Mouse (Mus musculus) heart, adult 8-10 months (tissue): ENCODE data around the gene 1700012B07Rik. TPM values are rescaled to one million over a fixed set of nuclear protein-coding genes. Genes with fewer than 3 reads are reported as not detected.

ENCODE experiments used
- DNase-seq: peaks from one replicate; pipeline ENCODE4 v3.0.0; 2022; ENCODE audit warnings: low spot score
- total RNA-seq, 4 experiments: library from RNA; stranded (reverse); gene quantifications; 2 replicates each; pipeline ENCODE4 v1.2.4; 2022

1700012B07Rik gene
- total RNA-seq, 4 experiments from 2014 or later, result not detected

DNA sequence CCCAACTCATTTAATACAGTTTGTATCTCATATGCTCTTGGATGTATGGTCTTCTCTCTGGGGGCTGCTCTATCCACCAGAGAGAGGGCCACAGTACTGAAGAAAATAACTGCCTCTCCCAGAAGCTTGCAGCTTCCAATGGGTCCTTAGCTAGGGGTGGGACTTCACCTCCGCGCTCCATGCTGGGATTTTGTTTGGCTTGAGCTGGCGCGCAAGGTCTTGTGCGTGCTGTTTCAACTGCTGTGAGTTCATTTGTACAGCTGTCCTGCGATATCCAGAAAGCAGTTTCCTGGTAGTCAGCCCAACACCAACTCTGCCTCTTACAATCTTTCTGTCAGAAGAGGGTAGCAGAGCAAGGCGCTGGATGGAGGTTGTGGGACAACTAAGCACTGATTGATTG is 18.5 kb upstream of the 1700012B07Rik start:
- DNase-seq, result no peak

DNA sequence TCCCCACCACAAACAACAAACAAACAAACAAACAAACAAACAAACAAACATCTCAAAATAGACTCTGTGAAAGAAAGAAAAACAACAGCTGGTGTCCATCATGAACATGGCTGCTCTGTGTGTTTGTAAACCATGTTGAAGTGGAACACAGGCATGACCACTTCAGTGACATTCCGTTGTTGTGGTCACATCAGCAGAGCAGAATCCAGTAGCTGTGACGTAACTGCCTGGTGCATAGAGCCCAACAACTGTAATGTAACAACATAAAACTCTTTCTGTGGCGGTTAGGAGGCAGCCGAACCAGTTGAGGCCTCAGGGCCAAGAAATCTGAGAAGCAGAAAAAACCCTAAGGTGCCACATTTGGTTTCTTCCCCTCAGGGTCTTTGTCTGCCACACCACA is 17.8 kb upstream of the 1700012B07Rik start:
- no peak for DNase-seq

DNA sequence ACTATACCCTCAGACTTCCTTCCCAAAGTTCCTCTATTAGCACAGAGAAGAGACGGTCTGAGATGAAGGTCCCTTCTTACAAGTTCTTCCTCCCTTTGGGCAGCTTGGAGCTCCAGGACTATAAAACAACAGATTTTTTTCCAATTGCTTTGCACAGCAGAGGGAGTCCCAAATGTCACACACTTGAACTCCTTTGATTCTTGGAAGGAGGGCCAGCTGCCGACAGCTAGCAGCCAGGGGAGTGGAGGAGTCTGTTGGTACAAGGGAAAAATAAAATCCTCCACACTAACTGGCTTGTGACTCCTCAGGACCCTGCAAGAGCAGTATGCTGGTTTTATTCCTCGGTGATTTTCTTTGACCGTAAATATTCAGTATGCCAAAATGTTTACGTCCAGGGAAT is 16.6 kb upstream of the 1700012B07Rik start:
- DNase-seq, result no peak

DNA sequence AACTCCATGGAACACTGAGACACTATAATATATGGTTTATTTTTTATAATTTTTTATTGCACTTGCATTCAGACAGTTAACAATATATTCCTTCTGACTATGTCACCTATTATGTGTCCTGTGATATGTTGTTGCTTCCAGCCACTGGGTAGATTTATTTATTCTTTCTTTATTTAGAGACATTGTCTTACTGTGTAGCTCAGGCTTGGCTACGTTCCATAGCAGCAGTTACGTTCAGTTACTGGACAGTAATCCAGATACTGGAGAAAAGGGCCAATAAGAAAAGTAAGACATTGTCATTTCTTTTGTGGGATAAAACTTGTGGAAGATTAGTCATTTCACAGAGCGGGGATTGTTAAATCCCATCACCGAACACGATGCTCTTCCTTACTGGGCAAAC is 2.5 kb upstream of the 1700012B07Rik start:
- DNase-seq, result no peak

DNA sequence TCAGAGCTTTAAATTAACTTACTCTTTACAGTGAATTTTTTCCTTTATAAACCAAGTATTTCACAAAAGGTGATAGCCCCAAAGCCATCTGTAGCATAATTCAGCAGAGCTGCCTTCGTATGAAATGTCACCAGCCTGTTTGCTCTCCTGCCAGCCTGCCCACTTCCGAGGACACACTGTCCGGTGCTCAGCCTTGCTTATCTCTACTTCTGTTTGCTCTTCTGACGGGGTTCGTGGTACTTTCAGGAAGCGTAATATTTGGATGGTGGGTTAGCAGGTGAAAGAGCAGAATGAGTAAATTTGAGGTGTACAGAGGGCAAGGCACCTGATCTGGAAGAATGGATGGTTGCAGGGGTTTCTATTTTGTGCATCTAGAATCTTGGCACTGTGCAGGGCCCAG is 5.6 kb downstream of the 1700012B07Rik start:
- no peak for DNase-seq

DNA sequence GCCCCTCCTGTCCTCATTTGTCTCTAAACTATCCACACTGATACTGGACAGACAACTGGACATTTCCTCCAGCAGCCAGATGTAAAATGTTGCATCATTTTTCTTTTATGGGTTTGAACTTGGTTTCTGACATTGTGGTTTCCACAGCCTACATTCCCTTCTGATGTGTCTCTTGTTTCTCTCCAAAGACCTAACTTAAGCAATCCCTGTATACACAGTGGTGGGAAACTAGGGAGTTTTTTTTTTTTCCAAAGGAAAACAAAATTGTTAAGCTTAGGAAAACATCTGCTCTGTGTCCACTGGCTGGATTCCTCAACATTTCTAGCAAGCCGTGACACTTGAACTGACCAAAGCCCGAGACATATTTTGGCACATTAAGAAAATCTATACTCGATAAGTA is 10.4 kb downstream of the 1700012B07Rik start:
- DNase-seq, result peak; percentile 27

DNA sequence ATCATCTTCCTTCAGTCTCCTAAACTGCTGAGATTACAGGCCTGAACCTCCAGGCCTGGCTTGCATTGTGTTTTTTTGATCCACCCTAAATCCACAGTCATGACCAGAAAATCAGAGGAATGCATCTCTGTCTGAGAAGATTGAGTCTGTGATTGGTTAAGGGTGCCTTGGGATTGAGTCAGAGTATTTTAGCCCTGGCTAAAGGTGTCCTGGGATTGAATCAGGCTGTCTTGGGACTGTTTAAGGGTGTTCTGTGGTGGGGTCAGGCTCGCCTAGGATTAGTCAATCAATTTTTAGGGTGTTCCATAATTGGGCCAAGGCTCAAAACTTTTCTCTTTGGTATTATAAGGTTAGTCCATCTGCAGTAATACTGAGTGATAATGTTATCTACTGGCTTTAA is 10.9 kb downstream of the 1700012B07Rik start:
- peak; percentile 6 for DNase-seq

DNA sequence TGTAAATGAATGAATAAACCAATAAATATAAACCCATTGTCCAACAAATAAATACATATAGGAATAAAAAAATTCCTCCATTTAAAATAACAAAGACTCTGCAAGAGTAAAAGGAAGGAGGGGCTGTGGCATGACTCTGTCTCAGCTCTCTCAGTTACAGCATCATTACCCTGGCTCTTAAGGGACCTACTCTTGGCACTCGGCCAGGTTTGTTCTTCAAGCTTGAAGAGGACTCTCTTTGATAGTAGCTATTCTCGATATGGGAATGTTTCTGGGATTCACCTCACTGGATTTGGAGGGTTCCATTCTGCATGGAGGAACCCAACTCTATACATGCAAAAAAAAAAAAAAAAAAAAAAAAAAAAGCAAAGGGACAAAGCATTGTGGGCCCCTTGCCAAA is 16.1 kb downstream of the 1700012B07Rik start:
- no peak for DNase-seq

DNA sequence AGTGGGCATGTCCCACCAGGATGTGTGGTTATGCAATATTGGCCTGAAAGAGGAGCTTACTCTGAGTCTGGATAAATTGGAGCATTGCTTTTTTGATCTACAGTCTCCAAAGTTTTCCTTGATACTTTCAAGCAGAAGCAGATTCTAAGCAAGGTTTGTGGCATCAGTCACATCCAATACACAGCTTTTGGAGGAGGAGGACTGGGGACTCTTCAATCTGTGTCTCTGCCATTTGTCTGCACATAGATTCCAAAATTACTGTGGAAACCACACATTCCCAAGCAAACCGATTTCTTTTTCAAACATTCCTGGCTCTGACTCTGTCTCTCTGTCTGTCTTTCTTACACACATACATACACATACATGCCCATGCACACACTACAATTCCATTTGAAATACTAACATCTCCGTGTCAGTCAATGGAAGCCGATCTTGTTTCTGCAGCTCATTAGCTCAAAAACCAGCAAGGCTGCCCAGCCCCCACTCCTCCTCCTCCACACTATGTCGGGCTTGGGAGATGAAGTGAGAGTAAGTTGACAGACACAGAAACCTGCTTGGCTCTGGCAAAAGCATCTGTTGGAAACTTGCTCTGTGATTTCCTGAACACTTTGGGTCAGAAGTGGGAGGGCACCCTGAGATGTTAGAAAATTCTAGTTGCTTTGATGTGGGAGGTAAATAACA is 18.5 kb downstream of the 1700012B07Rik start:
- no peak for DNase-seq

DNA sequence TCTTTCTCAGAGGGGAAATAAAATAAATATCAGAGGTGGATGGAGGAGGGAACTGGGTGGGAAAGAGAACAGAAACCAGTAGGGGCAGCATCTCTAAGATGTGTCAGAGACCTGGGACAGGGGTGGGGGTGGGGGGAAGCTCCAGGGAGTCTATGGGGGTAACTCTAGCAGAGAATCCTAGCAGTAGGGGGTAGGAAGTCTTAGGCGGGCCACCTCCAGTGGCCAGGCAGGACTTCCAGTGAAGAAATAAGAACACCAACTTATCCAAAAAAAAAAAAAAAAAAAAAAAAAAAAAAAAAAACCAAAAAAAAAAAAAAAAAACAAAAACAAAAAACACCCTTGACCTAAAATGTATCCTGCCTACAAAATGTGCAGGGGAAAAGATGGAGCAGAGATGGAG is 26.3 kb downstream of the 1700012B07Rik start:
- DNase-seq, result no peak

DNA sequence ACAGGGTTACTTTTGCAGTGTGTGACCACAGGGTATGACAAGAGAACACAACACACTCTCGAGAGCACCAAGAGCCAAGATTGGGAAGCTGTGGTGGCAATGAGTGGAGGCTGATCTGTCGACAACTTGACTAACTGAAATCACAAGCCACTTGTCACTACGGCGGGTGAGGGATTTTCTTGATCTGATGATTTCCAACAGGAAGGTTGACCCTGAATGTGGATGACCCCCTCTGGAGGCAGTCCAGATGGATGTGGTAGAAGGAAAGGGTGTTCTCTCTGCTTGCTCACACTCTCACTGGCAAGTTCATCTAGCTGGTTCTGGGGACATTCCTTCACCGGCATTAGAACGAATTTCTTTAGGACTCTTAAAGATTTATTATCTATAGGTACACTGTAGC is 30.3 kb downstream of the 1700012B07Rik start:
- DNase-seq, result no peak

DNA sequence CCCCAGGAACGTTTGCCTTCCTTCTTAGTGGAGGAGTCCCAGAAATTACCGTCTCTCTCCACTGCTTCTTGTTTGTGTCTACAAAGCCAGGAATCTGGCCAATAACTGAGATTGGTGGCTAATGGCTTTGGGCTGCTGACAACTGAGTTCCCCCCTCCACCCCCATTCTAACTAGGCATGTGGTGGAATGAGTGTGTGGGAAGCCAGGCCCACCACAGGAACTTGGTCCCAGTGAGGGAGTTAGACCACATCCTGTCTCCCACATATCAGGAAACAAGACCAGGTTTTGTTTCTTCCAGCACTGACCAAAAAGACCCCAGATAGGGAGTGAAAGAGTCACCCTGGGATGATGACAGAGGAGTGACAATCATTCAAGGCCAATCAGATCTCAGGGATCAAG is 32.3 kb downstream of the 1700012B07Rik start:
- no peak for DNase-seq

DNA sequence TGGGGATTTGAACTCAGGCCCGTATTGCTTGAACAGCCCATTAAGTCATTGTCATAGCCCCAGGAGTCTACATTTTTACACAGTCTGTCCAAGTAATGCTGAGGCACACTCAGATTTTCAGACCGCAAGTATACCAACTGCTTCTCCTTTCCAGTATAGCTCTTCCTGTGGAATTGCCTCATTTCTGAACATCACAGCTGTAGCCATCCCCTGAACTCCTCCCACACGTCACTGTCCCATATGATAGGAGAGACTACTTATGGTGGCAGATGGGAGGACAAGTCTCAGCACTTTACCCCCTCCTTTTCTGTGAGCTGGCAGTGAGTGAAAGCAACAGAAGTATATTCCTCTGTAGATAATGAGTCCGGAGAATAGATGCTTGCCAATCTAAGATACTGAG is 34.3 kb downstream of the 1700012B07Rik start:
- DNase-seq, result no peak

DNA sequence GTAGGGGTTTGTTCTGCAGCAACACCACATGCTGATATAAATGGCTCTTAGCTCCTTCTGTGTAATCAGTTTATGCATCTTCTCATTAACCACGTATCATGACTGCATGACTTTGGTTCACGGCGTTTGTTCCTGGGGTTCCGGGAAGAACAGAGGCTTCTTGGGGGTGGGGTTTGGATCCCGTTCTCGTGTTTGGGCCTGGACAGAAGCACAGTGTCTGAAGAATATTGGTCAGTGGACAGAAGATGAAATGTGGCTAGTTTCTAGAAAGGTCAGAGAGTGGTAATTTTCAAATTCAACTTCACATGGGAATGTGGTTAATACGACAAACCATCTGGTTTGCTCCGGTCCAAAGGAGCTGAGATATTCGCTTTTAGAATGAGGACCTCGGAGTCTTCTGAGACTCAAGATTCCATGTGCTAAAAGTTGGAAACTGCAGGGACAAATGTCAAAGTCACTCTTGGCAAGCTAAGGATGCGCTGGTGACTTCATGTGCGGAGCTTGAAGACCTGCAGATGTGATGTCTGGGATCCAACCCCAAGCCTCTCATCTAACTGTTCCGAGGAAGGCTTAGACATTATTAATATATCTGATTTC is 35.3 kb downstream of the 1700012B07Rik start:
- DNase-seq, result peak; percentile 9

DNA sequence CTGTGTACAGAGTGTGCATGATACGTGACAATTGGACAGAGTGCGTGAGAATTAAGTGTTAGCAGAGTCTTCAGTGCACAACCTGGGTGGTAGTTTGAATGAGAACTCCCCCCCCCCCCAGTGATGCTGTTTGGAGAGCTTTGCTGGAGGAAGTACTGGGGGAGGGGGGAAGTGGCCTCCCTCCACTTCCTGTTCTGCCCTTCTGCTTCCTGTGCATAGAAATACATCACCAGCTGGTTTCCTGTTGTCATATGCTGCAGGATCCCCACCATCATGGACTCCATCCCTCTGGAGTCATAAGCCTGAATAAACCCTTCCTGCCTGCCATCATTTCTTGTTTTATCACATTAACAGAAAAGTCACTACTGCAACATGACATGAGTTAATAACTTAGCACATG is 35.9 kb downstream of the 1700012B07Rik start:
- DNase-seq, result no peak

DNA sequence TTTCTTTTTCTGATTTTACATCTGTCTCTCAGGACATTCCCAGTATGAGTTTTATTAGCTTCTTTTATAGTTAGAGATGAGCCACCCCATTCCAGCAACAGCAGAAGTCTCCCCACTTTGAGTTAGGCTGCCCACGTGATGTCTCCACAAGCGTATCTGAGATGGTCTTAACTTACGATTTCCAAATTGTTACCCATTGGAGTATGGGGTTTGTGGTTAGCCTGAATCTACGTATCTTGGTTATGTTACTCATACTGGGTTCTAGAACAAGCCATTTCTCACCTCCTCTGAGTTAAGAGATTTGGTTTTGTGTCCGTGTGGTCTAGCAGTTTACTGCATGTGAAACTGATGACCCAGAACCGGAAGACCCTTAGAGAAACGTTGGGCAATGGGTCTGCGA is 37.6 kb downstream of the 1700012B07Rik start:
- DNase-seq, result no peak

DNA sequence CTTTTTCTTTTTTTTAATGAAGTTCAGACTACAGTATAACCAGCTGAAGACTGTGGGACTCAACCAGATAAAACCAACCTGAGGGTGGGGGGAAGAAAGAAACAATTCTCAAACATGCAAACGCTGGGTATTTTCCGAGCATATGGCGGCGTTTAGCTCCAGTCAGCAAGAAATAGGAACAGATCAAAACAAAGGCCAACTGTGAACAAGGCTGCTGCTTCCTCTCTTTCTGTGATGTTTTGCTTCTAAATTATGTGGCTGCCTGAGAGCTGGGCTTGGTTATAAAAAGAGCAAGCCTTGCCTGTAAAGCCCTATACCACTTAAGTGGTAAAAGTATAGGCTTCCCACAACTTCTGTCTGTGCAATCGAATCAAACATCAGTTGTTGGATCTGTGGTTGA is 42.5 kb downstream of the 1700012B07Rik start:
- DNase-seq, result no peak

DNA sequence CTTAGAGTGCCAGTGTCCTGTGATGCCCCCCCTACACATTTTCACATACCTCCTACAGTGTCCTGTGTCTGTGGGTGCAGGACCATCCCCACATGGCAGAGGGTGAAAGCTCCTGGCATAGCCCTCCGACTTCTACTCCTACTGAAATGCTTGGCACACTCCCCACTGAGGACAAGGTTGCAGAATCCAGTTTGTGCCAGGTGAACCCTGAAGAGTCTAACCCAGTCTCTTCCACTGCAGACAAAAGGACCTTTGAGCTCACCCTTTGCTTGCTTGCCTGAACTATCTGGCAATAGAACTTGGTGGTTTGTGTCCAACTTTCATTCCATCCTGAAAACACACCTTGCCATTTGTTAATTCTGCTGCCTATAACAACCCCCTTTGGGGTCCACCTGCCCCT is 56.5 kb downstream of the 1700012B07Rik start:
- no peak for DNase-seq

DNA sequence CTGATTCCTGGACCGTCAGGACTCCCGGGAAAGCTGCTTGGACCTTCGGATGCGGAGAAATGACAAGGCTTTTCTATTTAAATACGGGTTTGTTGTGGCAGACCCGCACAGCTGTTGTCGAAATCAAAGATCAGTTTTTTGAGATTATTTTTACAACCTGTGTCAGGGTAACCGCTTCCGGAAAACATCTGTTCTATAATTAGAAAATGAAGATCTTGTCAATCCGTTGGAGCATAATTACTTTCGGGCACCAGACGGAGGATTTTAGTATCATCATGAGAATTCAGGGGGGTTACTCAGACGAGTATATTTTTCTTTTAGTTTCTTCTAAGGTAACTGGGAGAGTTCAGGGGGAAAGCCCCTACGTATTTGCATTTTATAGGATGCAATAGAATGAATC is 57.7 kb downstream of the 1700012B07Rik start:
- DNase-seq, result no peak

DNA sequence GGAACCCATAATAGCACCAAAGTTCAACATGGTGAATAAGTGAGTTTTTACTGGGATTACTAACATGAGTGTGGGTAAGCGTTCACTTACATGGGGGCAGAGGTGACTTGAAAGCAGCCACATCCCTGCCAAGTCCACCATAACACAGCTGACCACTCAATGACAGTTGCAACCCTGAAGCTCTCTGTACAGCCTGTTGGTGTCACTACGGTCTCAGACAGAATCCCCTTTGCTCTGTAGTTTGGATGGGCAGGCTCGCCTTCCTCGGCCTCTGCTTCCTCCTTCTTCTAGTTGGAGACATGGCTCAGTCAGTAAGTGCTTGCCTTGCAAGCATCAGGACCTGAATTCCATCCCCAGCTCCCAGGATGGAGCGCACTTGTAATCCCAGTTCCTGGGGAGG is 58.8 kb downstream of the 1700012B07Rik start:
- DNase-seq, result no peak

DNA sequence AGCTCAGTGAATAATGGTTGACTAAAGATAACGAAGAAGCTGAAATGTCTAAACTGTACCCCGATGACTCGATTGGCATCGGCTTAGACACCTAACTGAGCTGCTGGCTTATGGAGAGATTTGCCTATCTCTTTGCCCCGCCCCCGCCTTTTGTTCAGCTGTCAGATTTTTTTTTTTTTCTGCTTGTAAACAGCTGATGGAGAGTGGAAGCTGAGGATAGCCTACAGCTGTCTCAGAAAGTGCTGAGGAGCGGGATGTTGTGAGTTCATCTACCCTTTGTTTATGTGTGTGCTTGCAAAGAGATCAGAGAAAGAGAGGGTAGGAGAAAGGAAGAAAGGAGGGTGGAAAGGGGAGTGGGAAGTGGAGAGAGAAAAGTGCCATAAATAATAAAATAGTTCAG is 67.8 kb downstream of the 1700012B07Rik start:
- no peak for DNase-seq

DNA sequence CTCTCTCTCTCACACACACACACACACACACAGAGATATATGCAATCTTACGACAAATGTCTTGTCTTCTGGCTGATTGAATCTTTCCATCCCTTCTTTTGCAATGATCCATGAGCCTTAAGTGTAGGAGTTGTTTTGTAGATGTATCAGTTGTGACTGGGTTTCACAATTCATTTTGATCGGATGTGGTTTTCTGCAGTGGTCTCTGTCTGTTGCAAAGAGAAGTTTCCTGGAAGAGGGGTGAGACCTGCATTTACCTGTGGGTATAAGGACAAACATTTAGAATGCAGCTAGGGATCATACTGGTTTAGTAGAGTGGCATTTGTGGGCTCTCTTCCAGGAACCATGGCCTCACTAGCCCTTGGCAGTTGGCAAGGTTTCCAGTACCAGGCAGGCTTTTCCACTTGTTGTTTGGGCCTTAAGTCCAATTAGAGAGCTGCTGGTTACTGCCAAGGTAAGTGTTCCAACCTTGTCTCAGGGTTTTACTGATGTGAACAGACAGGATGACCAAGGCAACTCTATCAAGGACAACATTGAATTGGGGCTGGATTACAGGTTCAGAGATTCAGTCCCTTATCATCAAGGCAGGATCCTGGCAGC is 69.1 kb downstream of the 1700012B07Rik start:
- DNase-seq, result peak; percentile 19

DNA sequence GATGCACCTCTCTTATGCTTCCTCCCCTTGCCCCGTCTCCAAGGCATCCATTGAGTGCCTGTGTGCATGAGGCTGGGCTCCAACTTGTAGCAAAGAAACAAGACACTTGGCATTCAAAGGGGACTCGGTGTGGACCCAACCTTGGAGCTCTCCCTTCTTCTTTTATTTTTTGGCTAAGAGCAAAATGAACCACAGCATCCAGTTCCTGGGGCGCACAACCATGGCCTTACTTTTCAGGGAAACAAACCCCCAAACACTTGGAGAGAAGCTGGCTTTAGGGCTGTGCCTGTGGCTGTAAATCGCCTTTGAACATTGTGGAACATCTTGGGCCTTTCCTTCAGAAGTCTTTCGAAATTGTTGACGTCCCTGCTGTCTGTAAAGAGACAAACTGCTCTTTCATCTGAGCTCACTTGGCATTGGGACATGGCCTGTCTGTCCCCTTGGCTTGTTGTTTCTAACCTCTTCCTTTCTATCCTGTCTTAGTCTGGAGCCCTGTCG is 73.7 kb downstream of the 1700012B07Rik start:
- DNase-seq, result no peak
